Mouse (Mus musculus) central nervous system, embryonic 11.5 days (tissue): ENCODE measurements around the gene 4930474N05Rik. TPM values are rescaled to one million over a fixed set of nuclear protein-coding genes. Genes with fewer than 3 reads are reported as not detected.

Experiments
- polyA plus RNA-seq: library from polyadenylated mRNA; depleted of rRNA; stranded (reverse); fragments of >200 nt; gene quantifications from 2 replicates; pipeline ENCODE4 v1.2.3, GENCODE M21; 2012; rRNA removed

4930474N05Rik gene
- not detected in 2 replicates for polyA plus RNA-seq

DNA sequence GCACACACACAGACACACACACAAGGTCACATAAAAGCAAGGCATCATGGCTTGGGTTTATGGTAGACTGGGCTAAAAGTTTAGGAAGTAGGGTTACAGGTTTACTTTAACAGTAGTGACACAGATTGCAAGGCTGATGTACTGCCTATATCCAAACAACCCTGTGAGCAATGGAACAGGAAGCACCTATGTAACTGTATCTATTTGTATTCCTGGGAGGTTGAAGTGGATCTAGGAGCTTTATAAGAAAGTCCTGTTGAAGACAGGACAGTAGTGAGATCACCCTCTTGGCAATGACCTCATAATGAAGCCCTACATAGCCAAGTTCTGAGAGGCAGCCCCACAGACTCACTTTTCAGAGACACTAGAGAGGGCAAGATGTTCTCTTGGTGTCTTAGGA lies at the start of gene 4930474N05Rik:
Gene 4930474N05Rik, plus strand, starts transcription at position 301 of the 400 bp plus-strand sequence.

